Mouse (Mus musculus) lung, postnatal 0 days (tissue): ENCODE measurements around the gene Sh3glb1.

ENCODE experiments used
- CTCF ChIP-seq: IDR thresholded peaks from 2 replicates; pipeline ENCODE4 v1.5.1; 2016; ENCODE audit warnings: antibody characterized with exemption, mild to moderate bottlenecking
- EP300 ChIP-seq: IDR thresholded peaks from 2 replicates; pipeline ENCODE4 v1.6.1; 2016; ENCODE audit warnings: antibody characterized with exemption, mild to moderate bottlenecking, control low read depth

DNA sequence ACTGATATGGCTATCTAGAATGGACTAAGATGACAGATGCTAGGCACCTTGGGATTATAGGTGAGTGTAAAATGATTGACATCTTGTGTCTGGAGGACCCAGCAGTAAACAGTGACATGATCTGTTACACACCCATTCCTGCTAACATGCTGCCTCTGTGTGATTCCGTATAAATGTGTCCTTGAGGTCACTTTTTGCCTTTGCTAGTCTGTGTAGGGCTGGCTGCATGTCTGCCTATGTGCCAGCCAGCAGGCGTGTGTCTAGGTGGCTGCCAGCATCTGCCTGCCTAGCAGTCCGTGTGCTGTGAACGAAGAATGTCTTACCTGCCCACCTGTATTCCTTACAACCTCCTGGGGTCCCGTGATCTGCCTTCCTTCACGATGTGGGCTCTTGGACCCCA, 42.4 kb downstream of the Sh3glb1 start:
- TF ChIP-seq CTCF (no peak), EP300 (no peak)
